8 mouse cellular contexts compared by ENCODE assay signal in the genomic region with DNA sequence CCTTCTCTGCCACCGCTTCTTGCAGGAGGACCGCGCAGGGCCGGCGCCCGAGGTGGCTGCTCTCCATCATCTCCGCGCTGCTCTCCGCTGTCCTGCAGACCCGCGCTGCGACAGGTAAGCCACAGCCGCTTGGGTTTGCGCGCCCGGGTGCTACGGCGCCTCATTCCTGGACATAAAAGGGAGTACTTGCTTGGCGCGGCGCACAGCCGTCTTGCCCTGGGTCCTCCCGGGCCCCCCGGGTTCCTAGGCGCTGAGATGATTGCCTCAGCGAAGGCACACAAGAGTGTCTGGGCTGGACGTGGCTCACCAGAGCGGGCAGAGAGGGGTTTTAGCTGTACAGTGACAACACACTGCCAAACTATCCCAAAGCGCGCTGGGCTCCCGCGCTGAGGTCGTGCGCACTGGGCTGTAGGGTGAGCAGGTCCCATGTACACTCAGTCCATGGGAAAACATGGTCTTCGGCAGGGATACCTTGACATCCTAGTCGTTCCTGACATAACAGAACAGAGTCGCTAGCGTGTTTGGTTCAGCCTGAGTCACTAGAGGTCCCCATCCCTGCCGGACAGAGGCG. TPM values are rescaled to one million over a fixed set of nuclear protein-coding genes. Genes with fewer than 3 reads are reported as not detected.
DNase-seq lines count a peak whose midpoint lies in the region; ATAC-seq and TF ChIP-seq lines count a peak whose summit lies in the region.

No protein-coding gene starts in this region.

- H3K4me2 ChIP-seq in forebrain, embryonic 15.5 days (replicated peaks) = peak overlapping the region; percentile 72
- H3K4me2 ChIP-seq in limb, embryonic 12.5 days = peak overlapping the region; percentile 93

- no peaks in the 10 kb centered on the region; the same call in 1 of the 2 replicates for H3K9me3 ChIP-seq in E14TG2a.4 (ENCODE audit: low read length)
- H3K9me3 ChIP-seq in forebrain, embryonic 15.5 days = no peaks in the 10 kb centered on the region
- no peaks in the 10 kb centered on the region for H3K9me3 ChIP-seq in limb, embryonic 12.5 days

- peak overlapping the region; percentile 47 for H3K9ac ChIP-seq in forebrain, embryonic 15.5 days (replicated peaks)
- peak overlapping the region; percentile 64 for H3K9ac ChIP-seq in limb, embryonic 12.5 days (replicated peaks)

- H3K27ac ChIP-seq in forebrain, embryonic 15.5 days (replicated peaks) = no peak overlapping the region
- H3K27ac ChIP-seq in limb, embryonic 12.5 days = 0 out of 2 replicates have a peak overlapping the region, but pooled peaks have one; percentile 50

- ATAC-seq in frontal cortex, adult (ENCODE audit: low TSS enrichment) = peak; percentile 55
- ATAC-seq in forebrain, embryonic 15.5 days (replicated peaks) = peak; percentile 75
- ATAC-seq in limb, embryonic 12.5 days (ENCODE audit: insufficient number of reproducible peaks, insufficient read depth, low FRiP score, low TSS enrichment, low read depth) = no peak

- DNase-seq in frontal cortex, postnatal 36 days (ENCODE audit: low spot score in 2 of 2) = no peak
- DNase-seq in retina, postnatal 7 days (ENCODE audit: low read depth, low spot score) = peak; percentile 4
- no peak for DNase-seq in T-cell, adult 2 months (ENCODE audit: low spot score)
- no peak for DNase-seq in MN1 (ENCODE audit: low spot score)

- peaks cover 72% of the 10 kb centered on the region for H3K27me3 ChIP-seq in E14TG2a.4 (ENCODE audit: insufficient read depth, low read length)
- H3K27me3 ChIP-seq in forebrain, embryonic 15.5 days = peaks cover 40% of the 10 kb centered on the region
- peaks cover 75% of the 10 kb centered on the region for H3K27me3 ChIP-seq in limb, embryonic 12.5 days

- WGBS in forebrain, embryonic 15.5 days = 2% methylated on average over 40 of the region's 40 CpGs
- WGBS in limb, embryonic 12.5 days = 3% methylated on average over 40 of the region's 40 CpGs

- no peak for TF ChIP-seq CTCF in E14TG2a.4 (conservative IDR thresholded peaks at IDR 0.05; ENCODE audit: low read length)

- no peaks in the 10 kb centered on the region for H3K36me3 ChIP-seq in E14TG2a.4 (ENCODE audit: insufficient read depth, low read length)
- no peaks in the 10 kb centered on the region for H3K36me3 ChIP-seq in forebrain, embryonic 15.5 days
- H3K36me3 ChIP-seq in limb, embryonic 12.5 days = no peaks in the 10 kb centered on the region

- peak overlapping the region; percentile 77 for H3K4me3 ChIP-seq in E14TG2a.4 (replicated peaks; ENCODE audit: low read length)
- peak overlapping the region; percentile 51 for H3K4me3 ChIP-seq in forebrain, embryonic 15.5 days
- peak overlapping the region; percentile 55 for H3K4me3 ChIP-seq in limb, embryonic 12.5 days (replicated peaks)

- peaks cover 14% of the 10 kb centered on the region for H3K4me1 ChIP-seq in E14TG2a.4 (replicated peaks; ENCODE audit: low read depth, low read length)
- H3K4me1 ChIP-seq in forebrain, embryonic 15.5 days = peaks cover 13% of the 10 kb centered on the region; the same call in 1 of the 2 replicates
- H3K4me1 ChIP-seq in limb, embryonic 12.5 days (replicated peaks) = peaks cover 14% of the 10 kb centered on the region; the same call in 1 of the 2 replicates

RNA-seq across cellular contexts. Expression of a gene that starts 0.5 kb away (rescaled TPM):
- polyA plus RNA-seq in forebrain, embryonic 15.5 days (2015; fragmentation: Nextera tagmentation; extraction: Ambion mirVana) = 1.4 and 3.1 TPM in 2 replicates
- polyA plus RNA-seq in limb, embryonic 12.5 days (2016; fragmentation: Nextera tagmentation; extraction: Ambion mirVana) = 11.9 and 13.1 TPM in 2 replicates
